Mouse (Mus musculus) neural tube, postnatal 0 days (tissue): ENCODE measurements around the gene Ctsll3. TPM values are rescaled to one million over a fixed set of nuclear protein-coding genes. Genes with fewer than 3 reads are reported as not detected.

Experiments
- polyA plus RNA-seq: library from polyadenylated mRNA; unstranded; fragments of >200 nt; fragmentation: Nextera tagmentation; extraction: Ambion mirVana; gene quantifications from 2 replicates; pipeline ENCODE4 v1.2.1, GENCODE M21; 2015

Ctsll3 gene
- not detected in 2 replicates for polyA plus RNA-seq

GRCm38 (mm10) chr13:60802749-60803148 lies at the start of gene Ctsll3:
Gene Ctsll3, minus strand, starts transcription at chr13:60802849.

GRCm38 (mm10) chr13:60786264-60786663 lies 16.4 kb downstream of the Ctsll3 start, which contains the start of gene BC051665:
Gene BC051665, minus strand, starts transcription at chr13:60786364.

Other genes starting within 250 kb of the Ctsll3 start
- gene Dapk1, start 200.9 kb downstream of the Ctsll3 start, polyA plus RNA-seq = 20.0 and 22.1 TPM in 2 replicates
- not detected in 2 replicates for gene BC051665, start 16.5 kb downstream of the Ctsll3 start, polyA plus RNA-seq
- not detected in 2 replicates for gene 4930486L24Rik, start 61.6 kb upstream of the Ctsll3 start, polyA plus RNA-seq
- 0.28 and 0.37 TPM in 2 replicates for gene Gm49392, start 94.0 kb upstream of the Ctsll3 start, polyA plus RNA-seq
- gene Ctla2b, start 94.6 kb upstream of the Ctsll3 start, polyA plus RNA-seq = 2.3 and 3.4 TPM in 2 replicates
- not detected in 2 replicates for gene Tpbpb, start 102.0 kb upstream of the Ctsll3 start, polyA plus RNA-seq
- gene Gm49393, start 132.7 kb upstream of the Ctsll3 start, polyA plus RNA-seq = not detected in 2 replicates
- 1.1 and 2.2 TPM in 2 replicates for gene Gm49391, start 133.7 kb upstream of the Ctsll3 start, polyA plus RNA-seq
- gene Ctla2a, start 133.8 kb upstream of the Ctsll3 start, polyA plus RNA-seq = 34.1 and 37.4 TPM in 2 replicates
- not detected in 2 replicates for gene Tpbpa, start 139.1 kb upstream of the Ctsll3 start, polyA plus RNA-seq
- not detected in 2 replicates for gene Ctsj, start 203.1 kb upstream of the Ctsll3 start, polyA plus RNA-seq
- gene Ctsq, start 237.8 kb upstream of the Ctsll3 start, polyA plus RNA-seq = not detected in 2 replicates